Mouse (Mus musculus) spleen, postnatal 4 days (tissue): ENCODE measurements around the gene Nmnat2.

ENCODE experiments used
- DNase-seq, 2 experiments: peaks; one replicate each; pipeline ENCODE4 v3.0.0; 2022; ENCODE audit warnings: low spot score in 2 of 2

The Nmnat2 gene

DNA sequence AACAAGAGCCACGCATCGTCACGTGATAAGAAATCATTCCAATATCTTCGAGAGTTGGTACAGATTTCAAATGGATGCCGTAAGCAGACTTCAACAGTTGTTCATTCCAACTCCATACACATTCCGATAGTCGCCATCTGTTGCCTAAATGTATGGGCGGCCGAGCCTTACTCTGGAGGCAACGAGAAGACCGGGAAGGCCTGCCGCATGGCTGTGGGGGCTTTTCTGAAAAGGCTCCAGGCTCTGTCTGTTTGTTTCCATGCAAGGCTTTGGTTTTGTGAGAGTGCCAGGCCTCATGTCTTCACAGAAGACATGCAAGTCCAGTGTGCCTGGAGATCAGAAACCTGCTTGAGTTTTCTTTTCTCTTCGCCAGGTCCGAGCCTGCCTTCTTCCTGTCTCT, 28.6 kb downstream of the Nmnat2 start:
- no peak for DNase-seq

DNA sequence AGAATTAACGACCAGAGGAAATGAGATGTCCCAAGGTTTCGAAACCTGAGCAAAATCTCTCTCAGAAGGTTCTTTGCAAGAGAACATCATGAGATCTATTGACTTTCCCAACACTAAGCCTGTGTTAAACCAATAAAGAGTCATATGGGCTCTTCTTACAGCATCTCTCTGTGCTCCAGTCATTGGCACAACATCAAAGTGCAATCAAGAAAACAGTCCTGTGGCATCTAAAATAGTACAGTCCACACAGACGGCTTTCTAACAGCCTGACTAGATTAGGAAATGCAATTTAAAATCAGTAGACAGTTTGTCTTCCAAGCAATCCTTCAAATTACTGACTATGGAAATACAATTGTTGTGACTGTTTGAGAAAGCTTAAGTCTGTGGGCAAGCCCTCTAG, 32.2 kb downstream of the Nmnat2 start:
- DNase-seq: no peak

DNA sequence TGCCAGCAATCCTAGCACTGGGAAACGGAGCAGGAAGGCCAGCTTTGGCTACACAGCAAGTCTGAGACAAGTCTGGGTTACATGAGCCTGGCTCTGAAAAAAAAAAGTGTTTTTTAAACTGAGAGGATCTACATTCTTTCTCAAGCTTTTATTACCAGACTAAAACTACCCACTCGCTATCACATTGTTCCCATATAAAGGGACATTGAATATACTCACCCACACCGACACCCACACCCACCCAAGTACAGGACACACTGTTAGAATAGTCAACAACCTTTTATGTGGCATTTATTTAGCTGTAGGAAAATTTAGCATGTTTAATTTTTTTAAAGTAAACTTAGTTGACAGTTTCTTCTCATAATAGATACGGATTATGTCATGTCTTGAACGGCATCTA, 35.3 kb downstream of the Nmnat2 start:
- no peak for DNase-seq

DNA sequence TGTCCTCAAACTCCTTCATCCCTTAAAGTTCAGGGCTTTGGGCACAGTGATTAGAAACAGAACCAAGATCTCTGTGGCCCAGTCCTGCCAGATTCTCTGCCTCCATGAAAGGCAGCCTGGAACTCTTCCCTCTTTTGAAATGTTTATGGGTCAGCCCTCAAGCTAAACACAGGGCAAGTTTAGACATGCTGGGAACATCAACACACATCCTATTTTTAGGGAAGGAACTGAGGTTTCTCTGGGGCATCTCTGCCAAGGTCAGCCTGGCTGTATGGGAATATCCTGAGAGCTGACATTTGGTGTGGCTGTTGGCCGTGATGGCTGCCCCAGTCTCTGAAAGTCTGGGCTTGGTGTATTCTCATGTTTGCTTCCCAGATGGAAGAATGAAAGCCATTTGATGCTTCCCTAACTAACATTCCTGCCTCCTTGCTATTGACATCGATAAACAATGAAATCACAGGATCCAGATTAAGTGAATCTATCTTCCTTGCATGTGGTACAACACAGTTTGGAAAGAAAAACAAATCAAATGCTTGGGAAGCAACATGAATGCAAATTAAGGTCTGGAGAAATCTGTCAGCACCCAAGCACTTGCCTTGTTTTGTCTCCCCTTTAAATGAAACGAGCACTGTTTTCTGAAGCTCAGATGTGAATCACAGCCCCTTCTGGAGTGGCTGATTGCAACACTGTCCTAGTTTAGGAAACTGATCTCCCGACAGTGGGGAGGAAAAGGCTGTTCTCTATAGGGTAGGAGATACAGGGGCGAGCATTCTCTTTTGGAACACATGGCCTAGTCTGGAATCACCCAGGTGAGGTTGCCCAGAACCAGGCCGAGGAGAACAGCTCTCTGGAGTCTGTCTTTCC, 37.7 kb downstream of the Nmnat2 start:
- DNase-seq: no peak

DNA sequence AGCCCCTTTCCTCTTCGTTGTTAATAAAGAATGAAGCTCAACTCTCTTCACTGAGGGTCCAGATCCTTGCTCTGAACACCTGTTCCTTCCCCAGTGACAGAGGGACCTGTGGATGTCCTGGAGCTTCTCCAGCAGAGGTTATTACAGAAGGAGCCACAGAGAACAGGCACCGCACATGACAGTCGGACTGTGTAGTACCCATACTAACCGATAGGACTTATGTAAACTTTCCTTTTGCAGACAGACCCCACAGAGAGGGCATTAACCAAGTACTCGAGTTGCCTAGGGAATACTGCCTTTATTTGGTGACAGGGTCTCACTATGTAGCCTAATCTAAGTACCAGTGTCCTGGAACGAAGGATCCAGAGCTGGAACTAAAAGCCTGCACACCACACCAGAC, 39.0 kb downstream of the Nmnat2 start:
- no peak for DNase-seq

DNA sequence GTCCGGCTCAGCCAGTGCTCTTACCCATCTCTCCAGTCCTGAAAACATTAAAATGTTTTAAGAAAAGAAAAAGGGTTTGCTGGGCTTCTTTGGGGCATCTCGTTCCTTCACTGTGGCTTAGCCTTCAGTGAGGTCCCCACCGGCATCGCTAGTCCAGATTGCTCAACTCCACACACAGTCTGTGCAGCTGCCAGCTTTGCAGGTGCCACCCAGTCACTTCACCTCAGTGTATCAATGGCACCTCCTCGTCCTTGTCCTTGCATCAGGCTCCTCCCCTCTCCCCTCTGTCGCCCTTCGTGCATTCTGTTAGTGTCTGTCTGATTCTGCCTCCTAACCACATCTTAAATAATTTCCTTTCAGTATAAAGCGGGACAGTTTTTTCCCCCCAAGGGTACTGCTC, 45.2 kb downstream of the Nmnat2 start:
- no peak for DNase-seq

DNA sequence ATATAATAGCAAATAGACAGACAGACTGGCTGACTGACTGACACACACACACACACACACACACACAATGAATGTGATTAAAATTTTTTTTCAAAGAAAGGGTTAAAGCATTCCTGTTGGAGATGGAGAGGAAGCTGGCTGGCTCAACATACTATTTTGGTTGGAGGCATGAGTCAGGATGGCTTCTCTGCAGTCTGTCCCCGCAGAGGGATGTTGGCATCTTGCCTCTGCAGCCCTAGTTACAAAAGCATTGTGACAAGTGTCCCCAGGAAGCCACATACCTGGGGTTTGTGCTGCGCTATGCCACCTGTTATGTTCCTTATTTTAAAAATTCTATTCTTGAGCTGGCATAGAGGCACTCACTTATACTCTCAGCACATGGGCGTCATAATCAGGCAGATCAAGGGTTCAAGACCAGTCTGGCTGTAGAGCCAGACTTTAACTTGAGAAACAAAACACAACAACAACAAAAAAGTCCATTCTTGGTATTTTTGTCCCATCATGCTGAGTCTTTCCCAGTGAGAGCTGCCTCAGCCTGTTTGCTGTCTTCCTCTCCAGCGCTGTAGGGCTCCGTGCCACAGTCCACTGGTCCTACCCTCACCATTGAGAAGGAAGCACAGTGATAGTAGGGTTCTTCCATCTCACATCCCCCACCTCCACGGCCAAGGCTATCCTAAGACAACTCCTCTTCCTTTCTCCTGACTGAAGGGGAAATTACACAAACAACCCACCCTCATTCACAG, 45.9 kb downstream of the Nmnat2 start:
- no peak for DNase-seq

DNA sequence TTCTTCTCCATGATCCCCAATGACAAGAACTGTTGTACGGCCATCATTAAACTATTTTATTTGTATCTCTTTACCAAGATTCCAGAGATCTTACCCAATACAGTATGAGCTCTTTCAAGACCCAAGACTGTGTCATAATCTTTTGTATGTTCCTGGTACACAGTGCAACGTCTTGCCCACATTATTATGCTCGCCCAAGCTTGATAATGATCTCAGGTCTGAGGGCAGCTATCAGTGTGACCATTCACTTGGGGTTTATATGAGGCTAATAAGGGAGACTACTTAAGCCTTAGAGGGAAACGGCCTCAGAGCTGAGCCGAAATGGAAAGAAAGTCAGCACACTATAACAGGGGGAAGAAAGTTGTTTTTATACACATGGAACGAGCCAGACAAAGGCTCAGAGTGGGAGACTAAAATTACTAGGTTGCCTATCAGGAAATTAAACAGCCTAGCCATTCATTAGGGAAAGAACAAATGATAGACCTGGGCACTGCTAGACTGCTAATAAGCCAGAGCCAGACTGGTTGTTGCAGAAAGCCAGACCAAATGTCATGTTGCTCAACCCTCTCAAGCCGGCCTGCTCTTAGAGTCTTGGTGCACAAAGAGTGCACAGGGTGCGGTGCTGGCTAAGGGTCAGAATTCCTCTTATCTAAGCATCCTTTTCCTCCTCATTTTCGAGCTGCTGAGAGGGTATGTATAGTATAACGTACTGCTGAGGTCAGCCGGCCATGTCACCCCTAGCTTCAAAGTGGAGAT, 47.7 kb downstream of the Nmnat2 start:
- DNase-seq: no peak

DNA sequence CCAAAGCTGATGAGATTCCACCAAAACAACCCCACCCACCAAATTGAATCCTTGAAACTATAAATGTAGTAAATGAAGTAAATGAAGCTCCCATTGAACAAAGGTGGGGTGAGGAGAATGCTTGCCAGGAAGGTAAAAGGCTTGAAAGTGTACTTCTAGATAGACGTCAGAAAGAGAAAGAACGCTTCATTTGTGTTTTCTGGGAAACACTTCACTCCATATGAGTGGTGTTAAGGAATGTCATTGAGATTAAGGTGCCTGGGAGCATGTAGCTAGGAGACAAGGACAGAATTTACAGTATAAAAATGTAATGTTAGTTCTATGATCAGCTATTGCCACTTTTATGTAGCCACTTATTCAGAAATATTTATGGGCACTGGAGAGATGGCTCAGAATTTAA, 49.7 kb downstream of the Nmnat2 start:
- no peak for DNase-seq

DNA sequence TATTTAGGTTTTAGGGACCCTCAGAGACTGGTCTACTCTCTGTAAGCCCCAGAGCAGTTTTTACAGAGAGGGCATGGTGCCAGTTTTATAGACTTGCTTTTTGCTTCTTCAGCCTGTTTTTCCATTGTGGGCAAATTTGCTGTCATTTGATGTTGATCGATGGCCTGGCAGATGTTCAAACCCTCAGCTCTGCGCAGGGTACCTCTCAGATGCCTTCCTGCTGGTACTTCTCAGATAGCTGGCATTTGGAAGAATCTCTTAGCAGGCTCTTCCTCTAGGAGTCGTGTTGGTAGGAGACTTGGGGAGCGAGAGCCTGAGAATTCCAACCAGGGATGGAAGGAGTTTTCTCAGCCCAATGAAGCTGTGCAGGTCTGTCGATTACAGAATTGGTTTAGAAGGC, 51.3 kb downstream of the Nmnat2 start:
- DNase-seq: no peak

DNA sequence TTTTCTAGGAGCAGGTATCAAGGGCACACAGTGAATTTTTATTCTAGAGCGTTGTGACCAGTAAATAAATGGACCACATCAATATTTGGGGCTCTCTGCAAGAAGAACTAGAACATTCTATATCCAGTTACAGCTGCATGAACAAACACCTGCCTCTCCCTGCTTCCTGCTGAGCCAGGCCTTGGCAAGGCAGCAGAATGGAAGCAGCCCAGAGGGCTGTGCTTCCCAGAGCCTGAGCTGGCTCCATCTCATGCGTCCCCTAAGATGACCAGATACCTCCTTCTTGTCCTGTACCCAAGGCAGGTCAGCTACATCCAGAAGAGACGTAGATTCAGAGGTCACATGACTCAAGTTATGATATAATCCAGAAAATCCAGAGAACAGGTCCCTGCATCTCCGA, 52.0 kb downstream of the Nmnat2 start:
- no peak for DNase-seq

DNA sequence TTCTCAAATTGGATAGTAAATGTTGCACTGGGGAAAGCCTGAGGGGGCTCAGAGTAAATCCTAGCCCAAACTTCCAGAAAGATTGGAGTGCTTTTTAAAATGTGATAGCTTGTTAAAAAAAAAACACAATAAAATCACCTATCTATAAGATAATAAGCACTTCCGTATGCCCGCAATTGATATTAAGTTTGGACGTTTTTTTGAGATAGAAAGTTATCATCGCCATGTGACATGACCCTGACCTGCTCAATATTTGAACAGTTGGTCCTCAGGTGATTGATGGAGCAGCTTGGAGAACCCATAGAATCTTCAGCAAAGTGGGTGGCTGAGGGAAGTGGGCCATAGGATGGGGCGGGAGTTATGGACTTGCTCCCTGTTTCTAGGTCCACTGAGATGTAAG, 52.5 kb downstream of the Nmnat2 start:
- DNase-seq: no peak

DNA sequence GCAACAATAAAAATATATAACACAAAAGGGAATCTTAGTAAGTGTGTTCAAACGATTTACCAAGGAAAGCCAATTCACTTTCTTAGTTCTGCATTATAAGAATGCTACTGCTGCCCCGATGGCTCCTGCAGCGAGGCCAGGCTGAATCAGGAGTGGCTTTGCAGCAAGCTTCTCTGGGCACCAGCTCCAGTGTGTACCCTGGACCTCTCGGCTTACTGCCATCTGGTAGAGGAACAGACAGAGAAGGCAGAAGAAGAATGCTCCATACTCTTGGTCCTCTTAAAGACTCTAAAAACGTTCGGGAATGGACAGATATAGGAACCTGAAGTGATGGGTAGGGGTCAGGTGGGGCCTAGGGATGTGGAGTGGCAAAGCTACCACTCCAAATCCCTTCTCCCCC, 53.0 kb downstream of the Nmnat2 start:
- DNase-seq: no peak

DNA sequence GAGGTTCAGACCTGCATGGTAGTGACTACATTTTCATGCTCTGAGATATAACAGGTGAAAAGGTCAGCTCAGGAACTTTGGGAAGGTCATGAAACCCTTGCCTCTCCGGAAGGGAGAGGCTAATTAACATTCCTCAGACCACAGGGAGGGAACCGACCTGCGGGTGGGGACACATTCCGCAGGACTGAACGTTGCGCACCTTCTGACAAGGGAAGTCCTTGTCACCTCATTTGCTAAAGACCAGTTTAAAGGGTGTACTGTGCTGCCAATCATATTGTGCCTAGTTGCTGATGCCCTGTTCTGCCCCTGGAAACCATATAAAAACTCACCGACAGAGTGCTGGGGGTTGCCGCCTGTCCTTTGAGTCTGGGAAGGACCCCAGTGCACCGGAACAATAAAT, 54.5 kb downstream of the Nmnat2 start:
- no peak for DNase-seq

DNA sequence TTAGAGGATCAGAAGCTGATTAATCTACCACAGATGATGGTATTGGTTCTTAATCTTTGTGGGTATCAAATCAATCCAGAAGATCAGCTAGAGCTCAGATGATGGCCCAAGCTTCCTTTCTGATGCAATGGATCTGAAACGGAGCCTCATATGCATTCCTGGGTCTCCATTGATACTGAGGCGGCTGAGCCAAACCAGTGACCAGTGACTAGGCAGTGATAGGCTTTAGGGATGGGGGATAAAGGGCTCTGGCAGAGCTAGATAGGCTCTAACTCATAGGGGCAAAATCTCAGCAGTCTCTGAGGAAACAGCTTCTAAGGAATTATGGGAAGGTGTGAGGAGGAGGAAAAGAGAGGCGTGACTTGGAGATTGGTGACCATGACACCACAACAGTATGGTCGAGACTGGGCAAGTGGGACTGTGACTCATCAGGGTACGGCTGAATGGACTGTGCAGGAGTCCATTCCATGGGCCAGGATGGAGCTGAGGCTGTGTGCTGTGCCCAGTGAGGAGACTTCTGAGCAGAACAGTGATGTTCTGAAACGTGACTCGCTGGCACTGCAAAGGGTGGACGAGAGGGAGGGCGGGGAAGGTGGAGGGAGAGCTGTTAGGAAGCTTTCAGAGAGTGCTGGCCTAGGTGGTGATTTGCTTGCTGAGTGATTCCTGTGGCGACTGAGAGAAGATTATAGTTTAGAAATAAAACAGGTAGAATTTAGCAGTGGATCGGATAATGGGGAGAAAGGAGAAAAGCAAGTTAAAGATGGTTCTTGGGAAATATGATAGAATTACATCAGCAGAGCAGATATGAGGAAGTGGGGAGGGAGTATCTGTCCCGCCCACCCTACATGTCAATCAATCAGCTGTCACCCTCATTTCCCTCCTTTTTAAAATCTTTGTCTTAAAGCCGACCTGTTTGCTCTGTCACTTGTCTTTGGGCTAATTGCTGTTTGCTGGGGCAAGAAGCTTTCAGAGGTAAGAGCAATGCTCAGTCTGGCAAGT, 55.9 kb downstream of the Nmnat2 start:
- DNase-seq: no peak

DNA sequence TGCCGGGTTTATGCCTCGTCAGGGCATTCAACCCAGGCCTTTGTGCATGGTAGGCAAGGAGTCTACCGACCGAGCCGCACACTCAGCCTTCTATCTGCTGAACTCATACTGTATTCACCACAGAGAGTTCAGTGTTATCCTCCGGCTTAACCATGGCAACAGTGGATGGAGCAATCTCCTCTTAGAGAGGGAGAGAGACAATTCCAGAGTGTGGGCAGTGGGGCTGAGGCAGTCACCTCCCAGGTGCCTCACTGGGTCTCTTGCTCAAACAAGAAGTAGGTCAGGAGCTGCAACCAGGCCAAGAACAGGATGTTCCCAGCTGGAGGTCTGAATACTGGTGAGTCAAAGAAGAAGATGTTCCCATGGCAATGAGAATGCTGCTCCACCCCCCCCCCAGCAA, 56.8 kb downstream of the Nmnat2 start:
- no peak for DNase-seq

DNA sequence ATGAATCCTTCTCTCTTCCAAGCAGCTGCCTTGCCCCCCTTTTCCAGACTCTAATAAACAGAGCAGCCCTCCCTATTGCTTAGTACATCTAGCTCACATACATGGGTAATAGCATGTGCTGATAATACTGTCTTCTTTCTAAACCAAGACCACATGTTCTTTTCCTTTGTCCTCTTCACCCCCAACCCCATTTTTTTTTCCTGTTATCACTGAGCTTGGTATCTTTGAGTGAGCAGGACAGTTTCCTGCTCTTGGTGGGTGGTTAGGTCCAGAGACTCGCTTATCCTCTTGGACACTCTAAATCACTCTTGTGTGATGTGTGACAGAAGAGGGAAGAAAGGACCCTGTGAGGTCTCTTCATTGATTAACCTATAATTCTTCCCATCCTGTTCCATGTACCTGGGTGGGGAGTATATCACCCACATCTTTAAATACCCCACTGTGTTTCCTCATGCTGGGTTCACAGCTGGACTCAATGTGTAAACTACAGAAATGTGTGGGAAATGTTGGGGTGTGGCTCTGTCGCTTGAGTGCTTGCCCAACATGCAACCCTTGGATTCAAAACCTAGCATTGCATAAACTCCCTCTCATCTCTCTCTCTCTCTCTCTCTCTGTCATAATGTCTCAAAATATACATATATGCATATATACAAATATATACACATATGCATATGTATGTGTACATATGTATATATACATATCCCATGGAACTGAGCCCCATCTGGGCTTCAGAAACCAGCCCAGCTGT, 58.9 kb downstream of the Nmnat2 start:
- DNase-seq: no peak

DNA sequence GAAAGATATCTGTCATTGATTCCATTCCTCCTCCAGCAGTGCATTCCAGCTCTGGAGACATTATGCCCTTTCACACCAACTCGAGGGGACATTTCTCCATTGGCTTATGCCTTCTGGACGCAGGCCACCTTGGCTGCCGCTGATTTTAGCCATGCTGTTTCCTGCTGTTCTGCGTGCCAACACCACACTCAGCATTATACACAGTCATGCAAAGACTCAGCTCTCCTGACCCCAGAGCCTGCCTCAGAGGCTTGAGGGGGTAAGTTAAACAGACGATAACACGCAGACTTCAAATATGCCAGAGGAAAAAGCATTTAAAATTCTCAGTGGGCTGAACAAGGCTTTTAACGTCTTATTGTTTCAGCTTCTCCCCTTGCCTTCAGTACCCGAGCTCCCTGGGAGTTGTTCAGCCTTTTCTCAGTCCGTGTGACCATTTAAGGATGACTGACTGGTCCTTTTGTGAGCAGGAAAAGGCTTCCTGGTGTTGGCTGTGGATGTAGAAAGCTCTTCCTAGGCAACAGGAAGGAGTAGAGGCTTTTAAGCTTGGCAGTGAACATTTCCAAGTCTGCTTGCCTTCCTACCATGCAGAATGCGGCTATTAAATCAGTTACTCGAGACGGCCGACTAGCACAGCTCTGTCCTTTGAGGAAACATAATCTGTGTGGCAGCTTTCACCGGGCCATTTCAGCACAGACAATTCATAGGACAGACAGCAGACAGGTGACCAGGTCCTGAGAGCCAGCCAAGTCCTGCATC, 59.8 kb downstream of the Nmnat2 start:
- no peak for DNase-seq

DNA sequence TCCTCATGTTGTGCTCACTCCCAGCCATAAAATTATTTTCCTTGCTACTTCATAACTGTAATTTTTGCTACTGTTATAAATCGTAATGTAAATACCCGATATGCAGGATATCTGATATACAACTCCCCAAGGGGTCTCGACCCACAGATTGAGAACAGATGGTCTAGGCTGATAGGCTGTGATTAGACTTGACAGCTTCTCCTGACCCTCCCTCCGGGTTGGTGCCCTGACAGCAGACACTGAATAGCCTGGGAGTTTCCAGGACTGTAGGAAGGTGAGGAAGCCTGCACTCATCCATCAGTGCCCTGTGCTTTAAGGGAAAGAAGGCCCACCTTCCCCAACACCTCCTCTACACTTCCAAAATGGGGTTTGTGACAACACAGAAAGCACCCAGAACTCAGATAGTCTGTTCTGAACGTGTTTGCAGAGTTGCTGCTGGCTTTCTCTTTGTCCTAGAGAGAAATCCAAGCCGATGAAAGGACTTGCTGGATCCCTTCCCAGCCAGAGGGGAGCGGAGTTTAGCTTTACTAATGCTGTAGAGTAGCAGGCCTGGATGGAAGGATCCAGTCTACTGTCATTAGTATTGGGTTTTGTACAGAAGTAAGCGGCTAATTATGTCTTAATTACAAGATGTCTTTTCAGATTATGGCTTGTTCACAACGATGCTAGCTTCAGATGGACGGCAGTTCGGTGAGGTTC, 61.8 kb downstream of the Nmnat2 start:
- DNase-seq: no peak
